Mouse (Mus musculus) adrenal gland (tissue): Measurements from ENCODE around the gene H2afy2.

Experiments
- microRNA-seq, 2 experiments: library from miRNA; unstranded; fragments of <30 nt; microRNA quantifications; one replicate each; pipeline ENCODE4; 2019

Gene H2afy2

Small RNAs within 50 kb of the gene (microRNA-seq; reads per million reads assigned to microRNA genes)
- 0 to 0.23 reads per million in 2 experiments for gene Mir5108
